Mouse (Mus musculus): ENCODE results near the gene Stim1. TPM values are rescaled to one million over a fixed set of nuclear protein-coding genes. Genes with fewer than 3 reads are reported as not detected.

Gene Stim1
- polyA plus RNA-seq, 1 experiment = 84.9 TPM

DNA sequence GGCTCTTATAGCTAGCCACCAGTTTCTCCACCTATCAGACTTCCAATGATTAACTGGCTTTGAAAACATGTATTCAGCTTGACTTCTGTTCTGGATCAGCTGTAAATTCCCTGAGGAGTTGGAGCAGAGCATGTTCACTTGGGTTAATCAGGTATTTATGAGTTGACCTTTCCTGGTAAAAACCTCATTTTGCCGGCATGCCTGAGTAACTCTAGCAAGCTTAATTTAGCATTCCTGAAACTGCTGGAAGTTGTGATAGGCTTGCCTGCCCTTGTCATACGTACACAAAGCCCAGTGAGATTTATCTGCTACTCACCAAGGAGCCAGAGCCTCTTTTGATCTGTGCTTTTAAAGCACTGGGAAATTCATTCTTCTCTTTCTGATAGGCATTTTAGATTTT is 25.6 kb downstream of the Stim1 start:
- Histone ChIP-seq H3K4me1 (ENCODE audit: control insufficient read depth, insufficient read depth, low read length) (no peaks in the 10 kb centered on the region), H3K27me3 (ENCODE audit: control insufficient read depth, insufficient read depth, low read length) (no peaks in the 10 kb centered on the region), H3K27ac (ENCODE audit: insufficient read depth, low read length) (no peak overlapping the region), H3K4me3 (replicated peaks; ENCODE audit: insufficient read depth, low read depth, low read length) (no peak overlapping the region)
- WGBS = 35% methylated on average over 2 of the region's 2 CpGs
- TF ChIP-seq POLR2A (IDR thresholded peaks at IDR 0.05; ENCODE audit: borderline replicate concordance, insufficient read depth, low read length) (no peak), CTCF (IDR thresholded peaks at IDR 0.05; ENCODE audit: borderline replicate concordance, insufficient read depth, low read depth, low read length) (no peak)
- no peak for DNase-seq

DNA sequence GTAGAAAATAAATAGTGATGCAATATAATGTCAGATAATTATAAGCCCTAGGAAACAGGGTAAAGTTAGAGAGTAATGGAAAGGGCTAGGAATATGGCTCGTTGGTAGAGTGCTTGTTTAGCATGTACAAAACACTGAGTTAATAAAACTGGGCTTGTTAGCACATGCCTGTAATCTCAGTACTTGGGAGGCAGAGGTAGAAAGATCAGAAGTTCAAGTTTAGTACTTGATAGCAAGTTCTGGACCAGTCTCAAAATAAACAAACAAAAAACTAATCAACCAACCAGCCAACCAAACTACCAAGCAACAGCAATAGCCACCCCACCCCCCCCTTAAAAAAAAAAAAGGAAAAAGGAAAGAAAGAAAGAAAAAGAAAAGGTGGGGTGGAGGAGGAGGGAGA is 33.2 kb downstream of the Stim1 start:
- H3K27ac ChIP-seq (ENCODE audit: insufficient read depth, low read length) = no peak overlapping the region
- no peaks in the 10 kb centered on the region; the same call in 1 of the 2 replicates for H3K4me1 ChIP-seq (ENCODE audit: control insufficient read depth, insufficient read depth, low read length)
- DNase-seq = no peak
- H3K4me3 ChIP-seq (replicated peaks; ENCODE audit: insufficient read depth, low read depth, low read length) = no peak overlapping the region
- H3K27me3 ChIP-seq (ENCODE audit: control insufficient read depth, insufficient read depth, low read length) = no peaks in the 10 kb centered on the region
- TF ChIP-seq CTCF (IDR thresholded peaks at IDR 0.05; ENCODE audit: borderline replicate concordance, insufficient read depth, low read depth, low read length) = no peak
- TF ChIP-seq POLR2A (IDR thresholded peaks at IDR 0.05; ENCODE audit: borderline replicate concordance, insufficient read depth, low read length) = no peak
- 96% methylated on average over 1 of the region's 1 CpGs for WGBS

DNA sequence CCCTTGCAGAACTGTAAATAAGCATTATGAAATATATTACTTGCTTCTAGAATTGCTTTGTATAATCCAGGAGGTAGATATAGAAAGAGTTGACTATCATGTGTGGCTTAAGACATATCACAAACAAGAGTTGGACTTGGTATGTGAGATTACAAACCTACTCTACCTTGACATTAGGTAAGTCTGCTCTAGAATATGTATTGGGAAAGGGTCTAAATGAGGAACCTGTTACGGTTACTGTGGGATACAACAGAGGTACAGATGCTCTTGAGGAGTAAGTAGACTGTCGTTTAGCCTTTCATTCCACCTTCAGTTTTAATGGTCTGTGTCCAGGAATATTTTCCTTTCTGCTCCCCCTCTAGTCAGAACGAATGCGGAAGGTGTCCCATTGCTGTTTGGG is 34.9 kb downstream of the Stim1 start:
- TF ChIP-seq POLR2A (IDR thresholded peaks at IDR 0.05; ENCODE audit: borderline replicate concordance, insufficient read depth, low read length) (no peak), CTCF (IDR thresholded peaks at IDR 0.05; ENCODE audit: borderline replicate concordance, insufficient read depth, low read depth, low read length) (no peak)
- H3K4me3 ChIP-seq (replicated peaks; ENCODE audit: insufficient read depth, low read depth, low read length) = no peak overlapping the region
- DNase-seq = no peak
- H3K27ac ChIP-seq (ENCODE audit: insufficient read depth, low read length) = no peak overlapping the region
- H3K27me3 ChIP-seq (ENCODE audit: control insufficient read depth, insufficient read depth, low read length) = no peaks in the 10 kb centered on the region
- no peaks in the 10 kb centered on the region; the same call in 1 of the 2 replicates for H3K4me1 ChIP-seq (ENCODE audit: control insufficient read depth, insufficient read depth, low read length)
- WGBS = 88% methylated on average over 4 of the region's 4 CpGs

- WGBS = 65% methylated on average over 2 of the region's 2 CpGs
- no peak for TF ChIP-seq POLR2A (IDR thresholded peaks at IDR 0.05; ENCODE audit: borderline replicate concordance, insufficient read depth, low read length)
- TF ChIP-seq CTCF (IDR thresholded peaks at IDR 0.05; ENCODE audit: borderline replicate concordance, insufficient read depth, low read depth, low read length) = no peak
- H3K27ac ChIP-seq (ENCODE audit: insufficient read depth, low read length) = no peak overlapping the region
- peak in 1 of 2 experiments; percentile 8 for DNase-seq
- no peak overlapping the region for H3K4me3 ChIP-seq (replicated peaks; ENCODE audit: insufficient read depth, low read depth, low read length)
- no peaks in the 10 kb centered on the region for H3K27me3 ChIP-seq (ENCODE audit: control insufficient read depth, insufficient read depth, low read length)
- H3K4me1 ChIP-seq (ENCODE audit: control insufficient read depth, insufficient read depth, low read length) = no peaks in the 10 kb centered on the region; the same call in 1 of the 2 replicates
Measured at GRCm38 (mm10) chr7:102305596-102305995, 38.0 kb downstream of the Stim1 start.

GRCm38 (mm10) chr7:102310266-102310665 is 42.7 kb downstream of the Stim1 start:
- H3K27me3 ChIP-seq (ENCODE audit: control insufficient read depth, insufficient read depth, low read length) = no peaks in the 10 kb centered on the region
- no peak overlapping the region for H3K27ac ChIP-seq (ENCODE audit: insufficient read depth, low read length)
- no peak for TF ChIP-seq CTCF (IDR thresholded peaks at IDR 0.05; ENCODE audit: borderline replicate concordance, insufficient read depth, low read depth, low read length)
- TF ChIP-seq POLR2A (IDR thresholded peaks at IDR 0.05; ENCODE audit: borderline replicate concordance, insufficient read depth, low read length) = no peak
- H3K4me3 ChIP-seq (replicated peaks; ENCODE audit: insufficient read depth, low read depth, low read length) = no peak overlapping the region
- DNase-seq = no peak
- no peaks in the 10 kb centered on the region for H3K4me1 ChIP-seq (ENCODE audit: control insufficient read depth, insufficient read depth, low read length)

DNA sequence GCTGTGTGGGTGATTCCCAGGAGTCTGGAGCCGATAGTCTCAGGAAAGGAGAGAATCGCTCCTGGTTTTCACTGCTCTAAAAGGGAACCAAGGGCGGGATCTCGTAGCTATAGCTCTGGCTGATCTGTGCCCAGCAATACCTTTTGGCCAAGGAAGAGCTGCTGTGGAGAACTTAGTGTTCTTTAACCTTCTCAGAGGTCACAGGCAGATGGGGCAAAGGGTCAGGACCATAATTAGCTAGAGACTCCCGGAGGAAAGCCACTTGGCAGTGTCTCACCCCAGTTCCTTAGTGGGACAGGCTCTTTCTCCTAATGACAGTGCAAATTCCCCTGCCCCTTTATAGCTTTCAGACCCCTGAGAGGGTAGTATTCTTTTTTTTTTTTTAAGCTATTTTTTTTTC is 43.2 kb downstream of the Stim1 start:
- no peaks in the 10 kb centered on the region for H3K4me1 ChIP-seq (ENCODE audit: control insufficient read depth, insufficient read depth, low read length)
- no peak overlapping the region for H3K27ac ChIP-seq (ENCODE audit: insufficient read depth, low read length)
- TF ChIP-seq CTCF (IDR thresholded peaks at IDR 0.05; ENCODE audit: borderline replicate concordance, insufficient read depth, low read depth, low read length) (no peak), POLR2A (IDR thresholded peaks at IDR 0.05; ENCODE audit: borderline replicate concordance, insufficient read depth, low read length) (no peak)
- WGBS = 91% methylated on average over 5 of the region's 5 CpGs
- DNase-seq = no peak
- H3K27me3 ChIP-seq (ENCODE audit: control insufficient read depth, insufficient read depth, low read length) = no peaks in the 10 kb centered on the region
- H3K4me3 ChIP-seq (replicated peaks; ENCODE audit: insufficient read depth, low read depth, low read length) = no peak overlapping the region

- no peak overlapping the region for H3K4me3 ChIP-seq (replicated peaks; ENCODE audit: insufficient read depth, low read depth, low read length)
- no peak for DNase-seq
- 93% methylated on average over 4 of the region's 4 CpGs for WGBS
- no peaks in the 10 kb centered on the region for H3K27me3 ChIP-seq (ENCODE audit: control insufficient read depth, insufficient read depth, low read length)
- TF ChIP-seq POLR2A (IDR thresholded peaks at IDR 0.05; ENCODE audit: borderline replicate concordance, insufficient read depth, low read length) (no peak), CTCF (IDR thresholded peaks at IDR 0.05; ENCODE audit: borderline replicate concordance, insufficient read depth, low read depth, low read length) (no peak)
- no peak overlapping the region for H3K27ac ChIP-seq (ENCODE audit: insufficient read depth, low read length)
- no peaks in the 10 kb centered on the region for H3K4me1 ChIP-seq (ENCODE audit: control insufficient read depth, insufficient read depth, low read length)
Measured at GRCm38 (mm10) chr7:102312840-102313534, 45.4 kb downstream of the Stim1 start.

GRCm38 (mm10) chr7:102313535-102313863 is 45.9 kb downstream of the Stim1 start:
- DNase-seq = no peak
- no peak for TF ChIP-seq CTCF (IDR thresholded peaks at IDR 0.05; ENCODE audit: borderline replicate concordance, insufficient read depth, low read depth, low read length)
- no peak for TF ChIP-seq POLR2A (IDR thresholded peaks at IDR 0.05; ENCODE audit: borderline replicate concordance, insufficient read depth, low read length)
- no peak overlapping the region for H3K4me3 ChIP-seq (replicated peaks; ENCODE audit: insufficient read depth, low read depth, low read length)
- H3K27me3 ChIP-seq (ENCODE audit: control insufficient read depth, insufficient read depth, low read length) = no peaks in the 10 kb centered on the region
- 87% methylated on average over 2 of the region's 2 CpGs for WGBS
- H3K4me1 ChIP-seq (ENCODE audit: control insufficient read depth, insufficient read depth, low read length) = no peaks in the 10 kb centered on the region
- H3K27ac ChIP-seq (ENCODE audit: insufficient read depth, low read length) = no peak overlapping the region
